Mouse (Mus musculus) layer of hippocampus, postnatal 14 days (tissue): ENCODE results near the gene Ublcp1. TPM values are rescaled to one million over a fixed set of nuclear protein-coding genes. Genes with fewer than 3 reads are reported as not detected.

Experiments
- DNase-seq, 2 experiments: peaks; one replicate each; pipeline ENCODE4 v3.0.0; 2021 to 2022; ENCODE audit warnings: low spot score in 2 of 2, mixed read lengths in 1 of 2
- long read RNA-seq, 2 experiments: library from polyadenylated mRNA; stranded (forward); transcript quantifications; one replicate each; pipeline ENCODE4 v2.0.0; 2021
- total RNA-seq, 2 experiments: library from RNA; stranded (reverse); gene quantifications; 2 replicates each; pipeline ENCODE4 v1.2.3; 2021

Ublcp1 gene
- 10 to 100 TPM; 42.9 to 46.1 TPM for total RNA-seq
- long read RNA-seq, experiment 1, transcript Ublcp1-201 (11 exons, 2,088 nt), result major isoform, 48 of 61 reads
- long read RNA-seq, experiment 1, partial matches to known transcripts, result 3 of 61 reads
- long read RNA-seq, experiment 1, other reads (novel, unspliced or antisense), result 8 of 61 reads
- long read RNA-seq, experiment 2, transcript Ublcp1-201 (11 exons, 2,088 nt), result major isoform, 69 of 88 reads
- long read RNA-seq, experiment 2, partial matches to known transcripts, result 7 of 88 reads
- long read RNA-seq, experiment 2, other reads (novel, unspliced or antisense), result 9 of 88 reads

DNA sequence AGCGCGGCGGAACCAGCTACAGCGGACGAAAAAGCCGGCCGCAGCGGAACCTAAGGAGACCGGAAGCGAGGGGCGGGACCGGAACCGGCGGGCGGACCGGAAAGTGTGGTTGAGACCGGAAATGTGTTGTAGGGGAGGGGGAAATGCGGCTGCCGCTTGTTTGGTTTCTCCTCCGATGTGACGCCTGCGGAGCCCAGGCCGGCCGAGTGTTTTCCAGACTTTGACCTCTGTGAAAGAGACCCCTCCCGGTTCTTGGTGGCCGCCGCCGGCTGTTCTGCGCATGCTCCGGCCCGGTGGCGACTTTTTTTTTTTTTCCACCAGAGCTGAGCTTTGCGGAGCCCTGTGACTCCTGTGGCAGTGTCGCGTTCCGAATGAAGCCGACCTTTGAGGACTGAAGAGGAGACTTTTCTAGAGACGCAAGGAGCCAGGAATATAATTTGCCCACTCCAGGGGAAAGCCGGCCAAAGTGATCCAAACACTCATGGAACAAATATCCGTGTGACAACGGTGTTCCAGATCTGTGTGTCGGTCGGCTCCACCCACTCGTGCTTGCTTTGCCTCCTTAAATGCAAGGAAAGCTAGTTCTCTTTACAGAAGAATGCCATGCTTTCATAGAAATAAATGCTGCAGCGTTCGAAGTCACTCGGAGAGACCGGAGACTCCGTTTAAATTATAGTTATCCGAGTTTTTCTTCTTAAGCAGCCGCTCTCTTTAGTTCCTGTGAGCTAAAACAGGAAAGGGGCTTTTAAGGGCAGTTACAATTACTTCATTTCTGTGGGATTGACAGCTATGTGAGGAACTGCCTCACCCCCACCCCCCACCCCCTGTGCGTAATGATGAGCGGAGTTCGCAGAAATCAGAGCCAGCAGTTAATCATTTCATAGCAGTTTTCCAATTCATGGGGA is at the start of gene Ublcp1:
Ublcp1 (minus strand) TSS at position 67 of the 905 bp plus-strand sequence.
- peak; percentile 92 to 93 for DNase-seq

DNA sequence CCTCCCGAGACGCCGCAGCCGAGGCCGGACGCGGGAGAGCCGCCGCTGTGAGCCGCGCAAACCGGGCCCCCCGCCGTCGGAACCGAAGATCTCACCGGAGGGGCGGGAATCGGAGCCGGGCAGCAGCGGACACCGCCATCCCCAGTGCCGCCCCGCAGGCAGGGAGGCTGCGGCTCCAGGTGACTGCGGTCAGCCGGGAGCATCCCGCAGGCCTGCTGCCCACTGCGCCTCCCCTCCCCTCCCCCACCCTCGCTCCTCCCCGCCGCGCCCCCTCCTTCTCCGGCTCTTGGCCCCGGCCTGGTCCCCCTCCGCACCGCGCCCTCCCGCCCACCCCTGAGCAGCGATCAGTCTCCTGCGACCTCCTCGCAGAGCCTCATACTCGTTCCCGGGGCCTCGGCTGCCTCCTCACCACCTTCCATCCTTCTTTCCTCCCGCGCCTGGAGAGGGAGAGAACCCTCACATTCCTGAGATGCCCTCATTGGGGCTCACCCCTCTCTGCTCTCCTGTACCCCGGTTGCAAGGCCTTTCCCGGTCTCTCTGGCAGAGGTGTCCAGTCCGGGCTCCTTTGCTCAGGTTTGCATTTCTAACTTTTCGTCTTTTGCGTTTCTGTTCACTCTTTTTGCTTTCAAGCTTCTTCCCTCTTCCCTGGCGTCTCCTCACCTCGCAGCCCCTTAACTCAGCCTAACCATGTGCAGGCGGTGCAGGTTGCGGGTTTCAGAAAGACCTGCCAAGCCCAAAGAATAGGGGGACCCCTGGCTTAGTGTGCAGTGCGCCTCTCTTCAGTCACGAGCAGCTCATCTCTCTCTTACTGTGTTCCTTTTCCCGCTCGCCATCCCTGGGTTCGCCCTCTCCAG is 49.0 kb upstream of the Ublcp1 start:
- peak in 1 of 2 experiments; percentile 29 for DNase-seq

DNA sequence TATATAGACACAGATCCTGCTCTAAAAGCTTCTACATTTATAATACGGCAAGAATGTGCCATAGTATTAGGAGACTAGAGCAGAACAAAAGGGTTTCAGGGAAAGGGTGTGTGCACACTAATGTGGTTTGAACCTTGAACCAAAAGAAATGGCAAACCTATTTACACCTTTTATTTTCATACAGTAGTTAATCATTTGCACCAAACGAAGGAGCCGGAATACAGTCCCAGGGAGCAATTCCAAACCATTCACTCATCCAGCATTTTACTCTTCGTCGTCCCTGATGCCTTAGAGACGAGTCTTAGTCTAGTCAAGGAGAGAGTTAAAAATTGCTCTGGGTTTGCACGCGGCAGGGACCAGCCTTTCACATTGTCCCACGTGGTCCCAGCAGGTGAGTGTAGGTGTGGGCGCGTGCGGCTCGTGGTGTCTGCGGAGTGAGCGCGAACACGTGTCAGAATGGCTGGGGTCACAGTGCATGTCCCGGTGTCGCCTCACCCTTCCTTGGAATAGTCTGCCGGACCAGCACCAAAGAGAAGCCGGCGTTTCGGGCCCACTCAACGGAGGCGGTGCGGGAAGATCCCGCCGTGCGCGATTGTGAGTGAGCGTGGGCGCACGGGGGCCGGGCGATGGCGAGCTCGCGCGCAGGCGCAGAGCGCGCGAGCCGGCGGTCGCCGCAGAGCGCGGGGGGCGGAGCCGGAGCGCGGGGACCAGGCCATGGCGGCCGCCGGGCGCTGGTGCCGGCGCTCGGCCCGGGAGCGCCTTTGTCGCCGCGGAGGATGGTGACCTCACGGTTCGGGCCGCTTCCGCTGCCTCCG is 48.2 kb upstream of the Ublcp1 start, which contains the start of gene Rnf145:
Rnf145 (plus strand) TSS at position 684 of the 815 bp plus-strand sequence.
- DNase-seq, result peak; percentile 69 to 77

DNA sequence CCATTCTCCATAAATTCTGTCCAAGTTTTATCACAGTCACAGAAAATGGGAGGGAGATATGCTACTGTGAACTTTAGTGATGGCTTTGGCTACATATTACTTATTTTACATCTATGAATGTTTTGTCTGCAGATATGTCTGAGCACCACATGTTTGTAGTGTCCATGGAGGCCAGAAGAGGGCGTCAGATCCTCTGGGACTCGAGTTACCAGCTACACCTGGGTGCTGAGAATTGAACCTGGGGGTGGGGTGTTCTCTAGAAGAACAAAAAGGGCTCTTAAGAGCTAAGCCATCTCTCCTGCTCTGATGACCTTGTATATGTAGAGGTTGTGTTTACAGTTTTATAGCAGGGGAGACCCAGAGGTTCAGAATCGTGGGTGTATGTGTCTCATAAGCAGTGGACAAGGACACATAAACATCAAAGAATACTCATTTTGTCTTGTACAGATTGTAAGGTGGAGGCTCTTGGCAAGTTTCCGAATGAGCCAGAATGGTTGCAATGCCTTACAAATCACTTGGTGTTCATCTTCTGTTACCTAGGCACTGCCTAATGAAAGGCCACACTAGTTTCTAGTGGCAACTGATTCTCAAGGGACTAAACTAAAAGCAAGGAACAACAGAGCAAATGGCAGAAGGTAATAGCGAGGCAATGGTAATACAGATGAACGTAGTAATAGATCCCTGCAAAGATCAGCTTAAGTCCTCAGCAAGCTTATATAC is 47.4 kb upstream of the Ublcp1 start:
- no peak for DNase-seq

DNA sequence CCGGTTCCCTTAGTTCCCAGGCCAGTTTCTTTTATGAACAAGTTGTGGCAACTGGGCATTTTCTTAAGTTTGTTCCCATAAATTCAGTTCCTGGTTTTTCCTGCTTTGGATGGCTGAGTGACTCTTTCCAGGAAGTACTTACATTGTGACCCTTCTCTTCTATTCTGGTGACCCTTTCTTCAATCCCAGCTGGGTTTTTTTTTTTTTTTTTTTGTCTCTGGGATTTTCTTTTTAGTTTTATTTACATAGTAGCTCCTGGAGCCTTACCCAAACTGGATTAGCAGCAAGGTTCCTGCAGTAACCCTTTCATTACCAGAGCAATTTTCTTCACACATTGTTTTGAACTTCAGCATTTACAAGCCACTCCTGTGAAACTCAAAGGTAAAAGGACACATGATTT is 46.1 kb upstream of the Ublcp1 start:
- DNase-seq, result no peak

DNA sequence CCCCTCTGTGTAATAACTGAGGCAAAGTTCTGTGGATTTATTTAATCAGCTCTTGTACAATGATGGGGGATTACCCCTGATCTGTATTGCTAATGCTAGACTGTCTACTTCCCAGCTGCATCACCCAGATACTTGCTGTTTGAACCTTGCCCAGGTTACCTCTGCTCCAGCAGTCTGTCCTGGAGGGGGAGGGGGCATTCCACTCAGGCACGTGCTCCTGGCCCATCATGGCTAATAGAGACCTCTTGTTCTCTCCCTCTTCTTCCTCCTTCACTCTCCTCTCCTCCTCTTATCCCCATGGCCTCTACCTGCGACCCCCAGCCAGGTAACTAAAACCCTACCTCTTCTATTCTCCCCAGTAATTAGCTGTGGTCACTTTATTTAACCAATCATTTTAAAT is 44.4 kb upstream of the Ublcp1 start:
- no peak for DNase-seq

DNA sequence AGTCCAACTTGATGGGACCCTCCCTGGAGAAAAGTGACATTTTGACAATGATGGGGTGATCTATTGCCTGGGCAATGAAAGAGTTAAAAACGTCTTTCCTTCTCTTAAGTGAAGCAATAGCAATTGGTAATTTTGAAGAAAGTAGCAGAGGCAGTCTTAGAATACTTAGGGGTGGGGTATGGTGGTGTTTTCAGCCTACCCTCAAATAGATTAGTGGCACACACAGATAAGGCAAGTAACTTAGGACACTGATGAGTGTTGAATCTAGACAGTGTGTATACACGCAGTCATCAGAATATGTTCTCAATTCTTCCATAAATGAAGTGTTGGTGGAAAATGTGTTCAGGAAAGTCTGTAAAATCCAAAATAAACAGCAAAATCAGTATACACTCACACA is 42.7 kb upstream of the Ublcp1 start:
- no peak for DNase-seq

DNA sequence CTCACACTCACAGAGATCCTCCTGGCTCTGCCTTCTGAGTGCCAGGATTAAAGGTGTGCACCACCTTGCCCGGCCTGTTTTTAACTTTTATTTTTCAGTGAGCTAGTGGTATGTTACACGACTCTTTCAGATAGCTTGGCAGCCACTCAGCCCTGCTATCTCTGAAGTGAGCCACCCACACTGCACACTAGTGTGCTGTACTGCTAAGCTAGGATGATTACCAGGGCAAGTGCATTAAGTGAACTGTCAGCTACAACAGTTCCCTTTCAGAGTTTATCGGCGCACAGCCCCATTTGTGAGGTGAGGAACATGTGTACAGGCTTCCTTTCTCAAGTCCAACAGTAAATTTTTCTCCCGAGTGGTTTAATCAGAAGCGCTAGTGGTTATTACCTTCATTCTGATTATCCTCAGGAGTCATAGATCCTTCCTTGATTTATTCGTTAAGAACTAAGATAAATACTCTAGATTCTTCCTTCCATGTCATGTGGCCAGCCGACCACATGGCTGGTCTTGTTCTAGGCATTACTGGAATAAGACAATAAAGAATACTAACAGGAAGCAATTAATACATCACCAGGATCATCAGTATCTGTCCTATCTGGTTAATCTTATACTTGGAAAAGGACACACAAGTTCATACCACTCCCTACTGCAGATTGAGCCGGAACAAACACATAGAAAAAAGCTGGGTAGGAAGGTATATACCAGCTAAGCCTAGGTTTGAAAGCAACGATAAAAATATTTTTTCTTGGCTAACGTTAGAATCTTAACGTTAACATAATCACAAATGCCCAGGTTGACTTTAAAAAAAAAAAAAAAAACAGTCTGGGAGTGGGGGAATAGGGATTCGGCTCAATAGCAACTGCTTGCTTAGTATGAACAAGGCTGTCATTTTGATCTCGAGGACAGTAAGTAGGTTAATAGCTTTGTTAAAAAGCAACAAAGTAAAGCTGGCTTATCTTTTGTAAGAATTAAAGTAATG is 42.0 kb upstream of the Ublcp1 start:
- peak in 1 of 2 experiments; percentile 29 for DNase-seq

DNA sequence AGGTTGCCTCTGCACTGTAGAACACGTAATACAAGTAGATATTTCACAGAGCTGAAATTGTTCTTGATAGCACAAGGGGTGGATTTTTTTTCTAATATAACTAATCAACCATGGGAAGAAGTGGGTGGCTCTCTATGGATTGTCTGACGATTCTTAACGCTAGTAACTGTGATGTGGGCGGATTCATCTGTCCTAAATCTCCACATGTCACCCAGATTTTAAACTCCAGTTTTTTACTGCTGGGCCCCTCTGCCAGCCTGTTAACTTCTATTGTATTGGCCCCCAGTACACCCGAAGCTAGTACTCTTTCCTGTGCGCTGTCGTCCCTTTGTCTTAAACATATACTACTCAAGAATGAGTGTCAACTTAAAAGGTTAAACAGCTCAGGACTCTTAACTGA is 40.1 kb upstream of the Ublcp1 start:
- DNase-seq, result peak in 1 of 2 experiments; percentile 63

DNA sequence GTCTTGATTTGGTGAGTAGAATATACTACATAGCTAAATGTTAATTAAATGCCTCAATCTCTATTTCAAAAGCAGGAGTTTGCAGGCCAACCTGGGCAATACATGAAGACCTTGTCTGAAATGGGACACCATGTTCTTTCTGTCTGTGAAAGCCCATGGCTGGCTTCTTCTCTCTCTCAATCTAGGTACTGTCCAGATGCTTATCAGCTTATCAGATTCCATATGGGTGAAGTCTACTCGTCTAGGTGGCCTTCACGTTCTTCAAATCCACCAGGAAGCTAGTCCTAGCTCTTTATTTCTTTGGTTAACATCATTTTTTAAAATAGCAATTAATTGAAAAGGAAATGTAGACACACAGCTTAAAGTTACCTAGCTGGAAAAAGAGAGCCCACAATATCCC is 39.6 kb upstream of the Ublcp1 start:
- no peak for DNase-seq

DNA sequence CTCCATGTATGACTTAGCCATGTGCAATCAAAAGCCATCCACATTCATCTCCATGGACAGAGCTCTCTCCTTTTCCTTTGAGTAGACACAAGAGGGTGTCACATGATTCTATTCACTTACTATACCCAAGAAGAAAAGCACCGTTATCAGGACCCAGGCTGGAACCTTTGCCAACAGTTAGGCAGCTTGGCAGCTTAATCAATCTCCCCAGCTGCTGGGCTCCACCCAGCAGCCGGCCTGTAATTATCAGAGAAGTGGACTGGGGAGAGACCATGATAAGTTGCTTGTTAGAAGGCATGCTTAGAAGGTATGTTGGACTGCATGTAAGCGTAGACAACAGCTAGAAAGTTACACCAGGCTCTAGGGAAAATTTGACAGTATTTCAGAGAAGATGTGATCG is 38.6 kb upstream of the Ublcp1 start:
- no peak for DNase-seq

DNA sequence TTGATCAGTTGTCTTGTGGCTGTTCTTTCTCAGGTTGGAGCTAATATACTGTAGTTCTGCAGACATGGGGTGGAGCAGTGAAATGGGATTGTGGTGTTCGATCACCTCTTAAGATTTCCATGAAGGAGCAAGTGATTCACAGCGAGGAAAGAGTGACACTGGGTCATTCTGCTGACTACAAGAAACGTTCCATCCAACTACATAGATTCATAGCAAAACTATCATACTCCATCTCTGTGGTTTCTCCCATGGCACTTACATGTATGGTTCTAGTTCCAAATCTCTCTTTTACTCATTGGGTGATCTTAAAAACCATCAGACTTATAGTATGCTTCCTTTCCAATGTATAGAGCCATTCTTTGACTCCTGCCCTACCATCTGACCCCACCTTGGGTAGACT is 34.5 kb upstream of the Ublcp1 start:
- DNase-seq, result no peak

DNA sequence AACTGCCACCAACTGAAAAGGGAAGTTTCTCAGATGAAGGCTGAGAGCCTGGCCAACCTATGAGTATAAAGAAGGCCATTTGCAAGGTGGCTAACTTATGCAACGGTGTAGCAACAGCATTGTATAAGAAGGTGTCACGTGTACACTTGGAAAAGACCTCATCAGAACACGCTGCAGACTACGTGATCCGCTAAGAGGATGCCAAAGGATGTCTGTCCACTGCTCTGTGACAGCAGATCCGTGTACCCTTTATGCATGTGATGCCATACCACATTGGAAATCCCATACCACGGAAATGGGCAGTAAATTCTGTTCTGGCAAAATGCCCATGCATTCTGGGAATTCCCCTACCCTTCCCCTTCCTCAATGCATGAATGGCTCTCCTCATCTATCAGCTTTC is 33.8 kb upstream of the Ublcp1 start:
- no peak for DNase-seq

DNA sequence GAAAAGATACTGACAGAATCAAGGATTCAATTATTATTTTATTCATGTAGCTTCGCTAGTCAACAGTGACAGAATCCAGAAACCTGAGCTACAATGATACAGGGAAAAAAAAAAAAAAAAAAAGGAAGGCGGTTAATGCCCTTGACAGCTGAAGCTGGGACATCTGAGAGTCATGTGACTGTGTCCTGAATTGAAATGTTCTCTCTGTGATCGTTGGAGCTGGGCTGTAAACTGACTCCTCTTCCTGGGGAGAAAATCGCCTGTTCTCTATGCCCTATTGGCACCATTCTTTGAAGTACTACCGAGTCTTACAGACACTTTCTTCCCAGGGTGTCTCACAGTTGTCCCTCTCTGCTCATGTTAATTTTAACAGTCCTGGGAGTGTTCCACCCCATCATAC is 32.6 kb upstream of the Ublcp1 start:
- DNase-seq, result no peak

DNA sequence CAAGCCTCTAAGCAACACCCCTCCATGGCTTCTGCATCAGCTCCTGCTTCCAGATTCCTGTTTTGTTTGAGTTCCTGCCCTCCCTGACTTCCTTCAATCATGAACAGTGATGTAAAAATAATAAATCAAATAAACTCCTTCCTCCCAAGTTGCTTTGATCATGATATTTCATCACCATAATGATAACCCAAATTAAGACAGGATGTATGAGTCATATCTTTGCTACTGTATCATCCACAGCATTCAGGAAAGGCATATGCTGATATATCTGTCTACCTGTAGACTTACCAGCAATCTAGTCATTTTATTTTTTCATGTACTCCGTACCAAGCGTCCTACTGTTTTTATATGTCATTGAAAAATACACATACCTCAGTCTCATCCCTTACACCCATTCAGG is 31.2 kb upstream of the Ublcp1 start:
- no peak for DNase-seq

DNA sequence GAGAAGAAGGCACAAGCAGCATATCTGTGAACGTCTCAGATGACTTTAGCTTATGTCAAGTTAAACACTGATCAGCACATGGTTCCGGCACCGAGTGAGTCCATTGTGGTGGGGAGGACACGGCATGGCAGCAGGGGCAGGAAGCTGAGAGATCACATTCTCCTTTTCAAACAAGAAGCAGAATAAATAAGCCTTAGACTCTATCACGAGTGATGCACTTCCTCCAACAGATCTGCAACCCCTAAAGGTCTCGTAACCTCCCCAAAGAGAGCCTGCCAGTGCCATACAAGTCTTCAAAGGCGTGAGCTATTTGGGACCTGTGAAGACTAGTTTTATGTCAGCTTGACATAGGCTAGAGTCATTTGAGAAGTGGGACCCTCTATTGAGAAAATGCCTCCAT is 30.7 kb upstream of the Ublcp1 start:
- no peak for DNase-seq

DNA sequence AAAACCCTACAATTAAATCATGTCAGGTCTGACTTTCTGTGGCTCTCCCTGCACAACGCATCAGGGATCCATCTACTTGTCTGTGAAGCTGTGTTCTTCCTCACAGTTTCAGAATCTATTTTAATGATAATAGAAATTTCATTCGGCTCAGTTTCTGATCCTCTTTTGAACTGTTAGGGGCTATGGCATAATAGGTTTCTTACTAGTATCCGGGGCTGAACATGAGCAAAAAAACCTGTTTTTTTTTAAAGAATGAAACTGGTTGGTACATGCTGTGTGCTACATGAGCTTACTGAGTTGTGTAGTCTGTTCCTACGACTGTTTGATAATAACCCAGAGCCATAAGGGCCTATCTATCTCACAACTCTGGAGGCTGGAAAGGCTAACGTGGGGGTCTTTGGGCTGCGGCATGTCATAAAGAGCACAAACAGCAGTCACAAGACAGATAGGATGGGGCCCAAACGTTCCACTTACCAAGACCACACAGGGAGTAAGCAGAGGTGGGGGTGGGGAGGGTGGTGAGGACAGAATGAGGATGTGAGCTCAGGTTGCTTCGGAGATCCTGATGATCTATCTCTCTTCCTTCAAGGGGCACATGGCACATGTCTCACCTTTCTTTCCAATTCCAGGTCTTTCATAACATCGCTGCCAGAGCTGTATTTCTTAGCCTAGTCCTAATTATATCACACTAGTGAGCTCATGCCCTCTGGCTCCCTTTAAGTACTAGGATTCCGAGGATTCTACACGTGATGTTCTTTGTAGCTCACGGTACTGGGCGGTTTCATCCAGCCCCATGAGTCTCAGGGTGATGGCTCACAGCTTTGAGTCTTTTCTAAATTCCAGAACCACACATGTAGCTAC is 28.3 kb upstream of the Ublcp1 start:
- no peak for DNase-seq

DNA sequence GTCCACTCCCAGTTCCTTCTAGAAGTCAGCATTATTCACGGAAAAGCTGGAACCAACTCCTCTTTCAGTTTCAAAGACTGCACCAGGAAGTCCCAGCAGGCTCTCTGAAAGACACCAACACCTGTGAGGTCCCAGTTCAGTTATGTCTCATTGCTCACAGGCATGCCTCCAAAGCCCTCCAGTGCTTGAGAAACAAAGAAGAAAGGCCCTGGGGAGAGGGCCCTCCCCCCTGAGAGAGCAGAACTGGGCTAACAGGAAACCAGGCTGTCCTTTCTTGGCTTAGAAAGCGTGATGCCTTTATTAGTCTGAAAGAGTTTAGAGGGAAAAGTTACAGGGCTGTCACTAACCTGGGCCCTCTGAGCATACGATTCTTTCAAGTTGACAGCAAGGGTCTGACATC is 25.9 kb upstream of the Ublcp1 start:
- no peak for DNase-seq
